Mouse (Mus musculus) hematopoietic stem cell, adult 5-6 weeks (primary cell): ENCODE data around the gene Fam83f. TPM values are rescaled to one million over a fixed set of nuclear protein-coding genes. Genes with fewer than 3 reads are reported as not detected.

Experiments used
- ATAC-seq, 2 experiments: fragments of 125-278 bp in 1 of 2; replicated peaks in 1 of 2; 2 replicates each; pipeline ENCODE4 v1.8.0; 2016 to 2017; ENCODE audit warnings: inconsistent platforms in 2 of 2, mild to moderate bottlenecking in 2 of 2, moderate number of reproducible peaks in 2 of 2, low read depth in 1 of 2, moderate TSS enrichment in 1 of 2; ENCODE audit not compliant: low FRiP score in 2 of 2, poor library complexity in 2 of 2, severe bottlenecking in 2 of 2, insufficient read depth in 1 of 2, low TSS enrichment in 1 of 2
- total RNA-seq: library from RNA; stranded (forward); fragments of 172-1452, 232-1000 nt; gene quantifications from 2 replicates; pipeline ENCODE4 v1.2.3, GENCODE M21; 2017

Fam83f gene
- 0.25 TPM in 1 of 2 replicates, not detected in the other for total RNA-seq

DNA sequence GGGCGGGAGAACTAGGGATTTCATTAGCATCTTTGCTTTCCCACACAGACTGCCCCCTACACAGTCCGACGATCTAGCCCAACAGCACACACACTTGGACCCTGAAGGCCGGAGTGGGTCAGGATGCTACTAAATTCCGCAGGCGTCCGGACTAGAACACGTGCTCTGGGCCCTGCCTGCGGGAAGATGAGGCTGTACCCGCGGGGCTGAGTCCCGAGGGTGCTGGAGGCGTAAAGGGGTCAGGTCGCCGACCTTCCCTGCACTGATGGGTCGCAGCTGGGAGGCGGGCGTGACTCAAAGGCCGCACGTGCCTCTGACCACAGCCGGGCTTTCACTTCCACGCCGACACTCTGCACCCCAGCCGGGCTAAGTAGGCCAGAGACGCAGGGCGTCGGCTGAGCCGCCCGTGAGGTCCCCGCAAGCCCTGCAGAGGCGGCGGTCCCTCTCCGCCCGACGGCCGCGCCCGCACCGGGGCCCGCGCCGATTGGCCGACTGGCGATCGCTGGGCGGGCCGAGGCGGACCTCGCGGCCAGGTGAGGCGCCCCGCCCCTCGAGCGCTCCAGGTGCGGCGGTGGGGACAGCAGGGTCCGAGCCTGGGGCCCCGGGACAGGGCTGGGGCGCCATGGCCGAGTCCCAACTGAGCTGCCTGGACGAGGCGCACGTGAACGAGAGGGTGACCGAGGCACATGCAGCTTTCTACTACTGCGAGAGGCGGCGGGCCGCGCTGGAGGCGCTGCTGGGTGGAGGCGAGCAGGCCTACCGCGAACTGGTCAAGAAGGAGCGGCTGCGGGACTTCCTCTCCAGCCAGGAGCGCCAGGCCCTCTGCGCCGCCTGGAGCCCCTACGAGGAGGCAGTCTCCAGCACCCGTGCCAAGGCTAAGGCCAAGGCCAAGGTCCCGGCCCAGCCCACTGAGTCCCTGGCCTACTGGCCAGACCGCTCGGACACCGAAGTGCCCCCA lies at the start of gene Fam83f:
Fam83f (plus strand) TSS at position 553 of the 958 bp plus-strand sequence.
- peak; percentile 22 to 56; a peak in 3 of 4 replicates for ATAC-seq

DNA sequence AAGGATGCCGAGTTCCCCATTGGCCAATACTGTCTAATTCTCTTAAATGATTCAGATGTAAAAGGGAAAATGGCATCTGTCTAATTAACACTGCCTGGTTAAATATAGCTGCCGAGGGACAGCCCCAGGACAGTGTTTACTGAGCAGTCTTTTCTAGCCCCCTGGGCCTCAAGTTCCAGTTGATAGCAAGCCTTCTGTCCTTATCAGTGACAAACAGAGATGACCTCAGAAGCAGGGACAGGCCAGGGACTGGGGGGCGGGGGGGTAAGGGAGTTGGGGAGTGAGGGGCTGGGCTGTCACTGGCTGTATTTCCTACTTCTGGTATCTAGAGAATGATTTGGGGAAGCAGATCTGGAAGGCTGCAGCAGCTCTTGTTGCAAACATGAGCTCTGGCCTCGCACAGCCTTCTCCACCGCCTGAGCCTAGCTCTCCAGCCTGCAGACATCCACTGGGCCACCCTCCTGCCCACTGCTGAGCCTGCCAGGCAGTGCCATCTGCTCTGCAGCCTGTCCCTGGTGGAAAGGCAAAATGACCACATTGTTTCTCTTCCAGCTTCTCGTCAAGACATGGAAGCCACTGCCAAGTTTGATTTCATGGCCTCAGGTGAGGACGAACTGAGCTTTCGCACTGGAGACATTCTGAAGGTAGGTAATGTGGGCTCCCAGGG lies 48.3 kb upstream of the Fam83f start:
- ATAC-seq: 0 out of 4 replicates have a peak, but pooled peaks have one; percentile 20 to 22

DNA sequence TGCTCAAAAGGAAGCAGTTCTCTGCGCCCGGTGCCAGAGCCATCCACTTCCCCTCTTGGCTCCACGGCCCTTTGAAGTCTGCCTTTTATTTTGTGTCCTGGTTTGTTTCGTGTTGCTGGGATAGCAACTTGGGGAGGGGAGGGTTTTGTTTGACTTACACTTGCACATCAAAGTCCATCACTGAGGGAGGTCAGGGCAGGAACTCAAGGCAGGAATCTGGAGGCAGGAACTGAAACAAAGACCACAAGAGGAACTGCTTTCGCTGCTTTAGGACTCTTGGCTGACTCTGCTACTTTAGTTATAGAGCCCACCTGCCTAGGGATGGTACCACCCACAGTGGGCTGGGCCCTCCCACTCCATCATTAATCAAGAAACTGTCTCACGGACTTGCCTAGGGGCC lies 45.2 kb upstream of the Fam83f start:
- no peak for ATAC-seq

DNA sequence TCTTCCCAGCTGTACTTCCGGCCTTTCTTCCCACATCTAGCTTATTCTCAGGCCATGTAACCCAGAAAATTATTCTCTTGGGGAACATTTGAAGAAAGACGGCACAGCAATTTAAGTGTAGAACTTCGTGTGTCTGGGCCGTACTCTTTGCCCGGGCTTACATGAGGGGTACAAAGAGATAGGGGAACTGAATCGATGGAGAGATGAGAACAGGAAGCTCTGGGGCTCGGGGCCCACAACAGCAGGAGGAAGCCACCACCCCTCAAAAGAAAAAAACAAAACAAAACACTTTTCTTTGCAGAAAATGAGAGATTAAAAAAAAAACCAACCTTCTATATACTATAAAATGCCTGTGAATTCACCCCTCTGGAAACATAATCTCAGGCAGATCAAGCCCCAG lies 41.5 kb upstream of the Fam83f start:
- no peak for ATAC-seq

DNA sequence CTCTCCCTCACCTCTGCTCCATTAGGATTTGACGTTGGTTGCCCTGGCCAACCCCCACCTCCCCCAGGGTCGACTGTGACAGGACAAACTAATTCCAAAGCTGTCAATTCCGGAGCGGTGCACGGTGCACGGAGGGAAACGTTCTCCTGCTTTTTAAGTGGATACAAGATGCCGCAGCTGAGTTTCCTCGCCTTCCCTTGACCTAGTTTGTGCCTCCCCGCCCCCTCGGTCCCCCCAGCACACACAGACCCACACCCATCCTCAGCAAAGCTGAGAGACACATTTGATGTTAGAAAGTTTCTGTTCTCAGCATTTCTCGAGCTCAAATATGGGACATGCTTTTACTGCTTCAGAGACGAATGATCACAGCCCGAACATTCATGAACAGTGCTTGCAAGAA lies 40.9 kb upstream of the Fam83f start:
- ATAC-seq: no peak

DNA sequence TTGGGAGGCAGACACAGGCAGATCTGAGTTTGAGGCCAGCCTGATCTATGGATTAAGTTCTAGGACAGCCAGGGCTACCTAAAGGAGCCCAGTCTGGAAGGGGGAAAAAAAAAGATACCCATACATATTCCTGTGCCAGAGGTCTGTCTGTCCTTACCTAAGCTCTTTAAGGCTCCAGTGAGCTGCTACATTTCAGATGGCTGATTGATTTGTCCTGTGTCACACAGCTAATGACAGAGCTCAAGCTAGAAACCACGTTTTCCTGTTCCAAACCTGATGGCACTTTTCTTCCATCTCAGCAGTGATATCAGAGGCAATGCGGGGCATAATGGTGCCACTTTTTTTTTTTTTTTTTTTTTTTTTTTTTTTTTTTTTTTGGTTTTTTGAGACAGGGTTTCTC lies 40.3 kb upstream of the Fam83f start:
- ATAC-seq: no peak

DNA sequence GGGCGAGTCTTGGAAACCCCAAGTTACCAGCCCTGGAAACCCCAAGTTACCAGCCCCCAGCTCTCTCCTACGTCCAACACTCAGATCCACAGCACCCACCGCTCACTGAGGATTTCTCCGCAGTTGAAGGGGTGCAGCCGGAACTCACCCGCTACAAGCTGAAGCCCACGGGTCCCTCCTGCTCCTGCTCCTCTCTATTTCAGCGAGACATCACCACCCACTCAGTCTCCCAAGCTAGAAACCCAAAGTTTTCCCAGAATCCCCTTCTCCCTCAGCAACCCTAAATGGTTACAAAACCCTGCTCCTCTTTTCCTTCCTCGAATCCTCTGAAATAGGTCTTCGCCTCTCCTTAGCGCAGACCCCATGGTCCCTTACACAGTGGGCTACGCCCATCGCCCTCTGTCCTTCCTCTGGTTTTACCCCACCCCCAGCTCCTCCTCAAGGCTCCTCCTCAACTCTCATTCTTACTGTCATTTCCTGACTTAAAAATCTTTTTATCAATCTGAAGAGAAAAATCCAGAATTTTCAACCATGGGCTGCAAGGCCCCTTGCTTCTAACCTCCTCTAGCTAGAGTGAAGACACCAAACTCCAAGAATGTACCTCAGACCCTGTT lies 39.3 kb upstream of the Fam83f start:
- ATAC-seq: no peak

DNA sequence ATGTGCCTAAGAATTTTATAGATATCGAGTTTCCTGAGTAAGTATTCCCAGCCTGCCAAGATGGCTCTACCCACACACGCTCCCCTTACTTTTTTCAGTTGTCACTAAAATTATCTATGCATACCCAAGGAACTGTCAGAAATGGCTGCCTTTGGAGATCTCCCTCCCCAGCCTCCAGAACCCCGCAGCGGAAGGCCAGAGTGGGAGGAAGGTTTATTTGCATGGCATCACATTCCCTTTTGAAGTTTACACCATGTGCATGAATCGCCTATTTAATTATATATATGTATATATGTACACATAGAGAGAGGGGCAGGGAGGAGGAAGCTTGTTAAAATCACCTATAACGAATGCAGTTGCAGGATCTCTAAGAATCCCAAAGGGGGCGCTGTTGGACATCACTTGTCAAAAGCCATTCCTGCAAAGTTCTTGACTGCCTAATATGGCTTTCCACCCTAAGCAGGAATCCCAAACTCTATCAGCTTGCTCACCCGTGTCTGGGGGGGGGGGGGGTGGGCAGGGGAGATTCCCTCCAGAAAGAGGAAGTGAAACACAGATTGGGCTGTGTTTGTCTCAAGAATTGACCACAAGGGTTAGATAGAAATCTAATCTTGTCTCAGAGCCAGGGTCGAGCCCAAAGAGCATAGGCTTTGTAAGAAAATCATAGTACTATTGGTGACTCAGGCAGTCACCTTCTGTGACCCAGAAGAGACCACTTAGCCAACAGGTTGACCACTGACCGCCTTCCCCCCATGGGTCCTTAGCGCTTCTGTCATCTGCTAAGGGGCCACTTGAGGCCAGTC lies 37.1 kb upstream of the Fam83f start:
- ATAC-seq: peak; percentile 58 to 65

DNA sequence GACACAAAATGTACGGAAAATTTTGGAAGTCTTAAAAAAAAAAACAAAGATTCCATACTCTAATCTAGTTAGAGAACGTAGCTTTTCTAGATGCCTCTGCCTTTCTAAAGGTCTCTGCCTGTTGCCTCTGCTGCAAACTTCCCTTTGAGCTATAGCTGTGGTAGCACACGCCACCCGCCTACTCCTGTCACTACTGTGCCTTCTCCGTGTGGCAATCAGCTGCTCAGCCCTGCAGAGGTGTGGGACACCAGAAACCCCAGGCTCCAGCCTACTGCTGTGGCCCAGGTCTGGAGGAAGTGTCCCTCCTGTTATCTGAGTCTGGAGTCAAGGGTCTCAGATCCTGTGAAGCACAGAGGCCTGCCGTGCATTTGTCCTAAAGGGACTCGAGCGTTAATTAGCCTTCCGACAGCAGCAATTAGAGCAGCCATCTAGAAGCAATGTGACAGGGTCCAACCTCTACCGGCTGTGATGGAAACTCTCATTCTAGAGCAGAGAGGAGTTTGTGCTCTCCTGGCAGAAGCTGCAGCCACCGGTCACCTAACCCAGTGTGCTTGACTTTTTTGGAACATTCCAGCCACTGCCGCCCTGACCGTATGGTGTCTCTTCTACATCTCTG lies 34.8 kb upstream of the Fam83f start:
- no peak for ATAC-seq

DNA sequence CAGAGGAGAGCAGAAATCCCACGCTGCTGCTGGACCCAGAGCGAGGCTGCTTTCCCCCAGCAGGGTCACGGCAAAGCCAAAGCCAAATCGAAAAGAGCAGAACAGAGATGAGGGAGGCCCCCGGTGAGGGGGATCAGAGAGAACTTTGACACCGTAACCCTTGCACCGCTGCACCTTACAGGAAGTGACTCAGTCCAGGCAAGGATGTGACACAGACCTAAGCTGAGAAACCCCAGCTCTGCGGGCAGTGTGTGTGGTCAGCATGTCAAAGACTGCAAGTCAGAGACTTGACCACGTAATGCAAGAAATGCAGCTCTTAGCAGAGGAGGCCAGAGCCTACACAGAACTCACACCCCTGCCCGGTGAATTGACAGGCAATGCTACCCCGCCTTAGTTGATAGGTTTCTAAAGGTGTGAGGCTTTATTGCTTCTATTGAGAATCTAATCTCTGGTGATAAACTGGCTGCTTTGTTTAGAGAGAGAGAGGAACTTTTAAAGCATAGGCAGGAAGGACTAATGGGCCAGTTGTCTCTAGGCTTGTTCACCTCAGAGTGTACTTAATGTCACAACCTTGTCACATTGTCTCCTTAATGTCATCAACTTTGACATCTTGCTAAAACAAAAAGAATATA lies 32.5 kb upstream of the Fam83f start:
- peak; percentile 29 to 79; a peak in 2 of 4 replicates for ATAC-seq

DNA sequence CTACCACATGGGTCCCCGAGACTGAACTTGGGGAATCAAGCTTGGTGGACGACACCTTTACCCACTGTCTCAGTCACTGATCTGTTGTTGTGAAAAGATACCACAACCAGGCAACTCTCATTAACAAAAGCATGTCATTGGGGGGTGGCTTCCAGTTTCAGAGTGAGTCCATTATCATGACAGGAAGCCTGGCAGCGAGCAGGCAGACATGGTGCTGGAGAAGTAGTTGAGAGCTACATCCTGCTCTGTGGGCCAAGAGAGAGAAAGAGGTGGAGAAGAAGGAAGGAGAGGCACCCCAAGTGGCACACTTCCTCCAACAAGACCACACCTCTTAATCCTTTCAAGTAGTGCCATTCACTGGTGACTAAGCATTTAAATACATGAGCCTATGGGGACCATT lies 31.8 kb upstream of the Fam83f start:
- ATAC-seq: no peak

DNA sequence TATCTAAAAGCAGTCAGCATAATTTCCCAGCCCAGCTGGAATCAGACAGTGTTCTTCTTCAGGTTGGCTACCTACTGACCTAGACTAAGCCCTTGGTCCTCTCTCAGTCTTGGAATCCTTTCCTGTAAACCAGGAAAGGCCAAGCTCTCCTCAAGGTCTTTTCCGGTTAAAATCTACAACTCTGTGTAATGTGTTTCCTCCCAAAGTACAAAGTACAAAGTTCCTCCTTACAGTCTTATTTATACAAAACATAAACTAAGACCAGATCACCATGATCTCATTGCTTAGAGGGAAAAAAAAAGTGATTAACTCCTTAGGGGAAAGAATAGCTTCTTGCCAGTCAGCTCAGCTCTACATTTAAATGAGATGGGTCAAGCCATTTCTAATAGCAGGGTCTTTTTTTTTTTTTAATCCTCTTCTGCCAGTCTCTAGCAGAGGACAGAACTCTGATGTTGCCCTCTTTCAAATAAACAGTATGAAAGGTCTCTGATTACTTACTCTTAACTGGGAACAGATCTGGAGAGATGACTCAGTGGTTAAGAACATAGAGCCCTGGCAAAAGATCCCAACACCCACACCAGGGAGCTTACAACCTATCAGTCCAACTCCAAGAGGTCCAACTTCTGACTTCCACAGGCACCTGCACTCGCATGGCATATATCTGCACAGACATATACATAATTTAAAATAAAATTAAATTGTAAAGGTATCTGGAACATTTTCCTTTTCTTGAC lies 29.8 kb upstream of the Fam83f start:
- ATAC-seq: no peak

DNA sequence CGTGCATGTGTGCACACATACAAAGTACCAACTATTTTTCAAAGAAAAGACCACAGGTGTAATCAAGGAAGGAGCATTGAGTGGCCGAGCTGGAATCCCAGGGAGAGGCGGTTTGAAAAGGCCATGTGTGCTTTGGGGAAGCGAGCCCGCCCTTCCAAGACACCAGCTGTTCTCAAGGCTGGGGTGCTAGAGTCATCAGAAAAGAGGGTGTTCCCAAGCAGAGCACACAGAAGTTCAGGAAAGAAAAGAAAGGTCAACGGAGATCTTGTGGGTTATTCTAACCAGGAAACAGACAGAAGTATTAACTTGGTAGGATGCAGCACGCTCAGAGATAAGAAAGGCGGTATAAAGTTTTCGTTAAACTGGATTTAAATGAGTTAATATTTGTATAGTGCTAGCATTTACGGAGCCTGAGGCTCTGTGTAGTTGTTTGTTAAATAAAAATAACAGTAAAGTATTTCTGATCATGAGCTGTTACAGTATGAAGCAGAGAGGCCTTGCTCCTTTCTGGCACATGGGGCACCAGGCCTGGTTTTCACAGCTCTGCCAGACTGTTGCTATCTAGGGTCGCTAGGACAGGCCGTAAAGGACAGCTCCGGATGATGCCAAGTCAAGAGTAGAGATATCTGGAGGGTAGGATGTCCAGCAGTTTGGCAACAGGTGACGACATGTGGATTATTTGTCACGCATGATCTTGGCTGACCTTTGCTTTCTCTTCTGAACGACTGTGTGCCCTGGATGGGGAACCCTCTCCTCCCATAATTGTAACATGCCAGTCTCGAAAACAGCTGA lies 26.4 kb upstream of the Fam83f start:
- ATAC-seq: no peak

DNA sequence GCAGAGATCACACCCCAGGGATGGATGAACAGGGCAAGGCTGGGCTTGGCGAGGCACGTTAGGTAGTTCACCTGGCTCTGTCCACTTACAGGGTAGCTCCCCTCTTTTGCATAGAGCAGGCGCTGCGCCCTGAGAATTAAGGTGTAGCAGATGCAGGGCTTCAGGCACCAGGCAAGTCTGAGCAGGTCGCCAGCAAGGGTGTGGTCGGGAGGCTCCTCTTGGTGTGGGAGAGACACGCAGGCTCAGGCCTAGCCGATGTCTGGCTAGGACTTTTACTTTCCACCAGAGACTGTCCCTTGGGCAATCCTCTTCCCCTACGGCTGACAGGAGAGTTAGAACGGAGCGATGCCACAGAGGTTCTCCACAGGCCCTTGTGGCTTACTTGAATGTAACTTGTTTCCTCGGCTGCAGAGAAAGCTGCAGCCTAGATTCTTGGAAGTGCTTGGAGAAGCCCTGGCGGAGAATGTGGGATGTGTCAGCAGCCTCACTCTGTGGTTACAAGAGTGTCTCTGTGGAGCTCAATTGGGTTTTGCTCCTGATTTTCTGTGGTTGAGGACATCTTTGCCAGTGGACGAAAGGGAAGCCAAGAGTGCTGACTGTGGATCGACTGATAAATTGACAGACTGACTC lies 22.6 kb upstream of the Fam83f start:
- no peak for ATAC-seq

DNA sequence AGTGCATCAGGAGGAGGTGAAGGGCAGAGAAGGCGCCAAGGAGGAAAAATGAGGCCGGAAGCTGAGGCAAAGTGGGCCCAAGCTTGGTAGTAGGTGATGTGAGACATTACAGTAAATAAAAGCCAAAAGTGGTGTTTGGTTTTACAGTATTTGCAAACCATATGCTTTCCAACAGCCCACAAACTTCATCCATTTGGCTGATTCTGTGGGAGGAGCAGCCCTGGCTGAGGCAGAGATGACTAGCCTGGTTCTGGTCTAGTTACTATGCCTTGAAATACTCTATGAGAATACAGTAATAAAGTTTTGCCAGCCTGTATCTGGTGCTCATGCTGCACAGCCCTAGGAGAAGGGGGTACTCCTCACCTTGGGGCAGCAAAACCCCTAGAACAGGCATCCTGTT lies 21.2 kb upstream of the Fam83f start:
- no peak for ATAC-seq
